Mouse (Mus musculus) testis, adult 2 months (tissue): ENCODE results near the gene Rab28.

Experiments
- CTCF ChIP-seq: fragments of 200-500 bp; IDR thresholded peaks from 2 replicates; pipeline ENCODE4 v1.5.1; 2012; ENCODE audit warnings: low read depth, mild to moderate bottlenecking, inconsistent platforms, low read length, moderate library complexity; ENCODE audit not compliant: control insufficient read depth, insufficient read depth, insufficient replicate concordance
- POLR2A ChIP-seq: fragments of 200-500 bp; IDR thresholded peaks from 2 replicates; pipeline ENCODE4 v1.6.1; 2012; ENCODE audit warnings: low read depth, mild to moderate bottlenecking, inconsistent platforms, low read length, moderate library complexity; ENCODE audit not compliant: control insufficient read depth

DNA sequence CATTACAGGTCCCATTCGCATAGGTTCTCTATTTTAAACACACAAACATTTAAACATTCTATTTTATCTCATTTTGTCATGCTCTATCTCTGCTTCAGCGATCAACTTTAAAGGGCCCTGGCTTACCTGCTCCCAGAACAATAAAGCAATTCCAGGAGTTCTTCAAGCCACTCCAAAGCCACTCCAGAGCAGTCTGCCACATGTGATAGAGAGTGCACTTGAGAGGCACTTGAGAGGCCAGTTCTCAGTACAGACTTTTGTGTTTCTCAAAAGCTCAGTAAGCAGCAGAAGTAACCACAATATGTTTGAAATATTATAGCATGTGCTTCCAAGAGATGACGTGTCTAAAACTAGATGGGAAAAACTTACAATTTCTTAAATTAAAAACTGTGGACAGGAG lies 86.2 kb downstream of the Rab28 start:
- TF ChIP-seq CTCF (no peak), POLR2A (no peak)
